Mouse (Mus musculus) liver, postnatal 0 days (tissue): Measurements from ENCODE around the gene Sik2. TPM values are rescaled to one million over a fixed set of nuclear protein-coding genes. Genes with fewer than 3 reads are reported as not detected.

Experiments used
- ATAC-seq: fragments of 200-750 bp; cut with Nextera tagmentation; 2 replicates; pipeline ENCODE4 v1.8.0; 2017; ENCODE audit warnings: mild to moderate bottlenecking, moderate library complexity
- DNase-seq: peaks from one replicate; pipeline ENCODE4 v3.0.0-alpha.2; 2016
- H3K27ac ChIP-seq: fragments of 300-500 bp; sonication (generic); 2 replicates; pipeline ENCODE4 v1.5.1; 2014; ENCODE audit warnings: antibody characterized with exemption, moderate library complexity, mild to moderate bottlenecking, low read depth
- H3K27me3 ChIP-seq: fragments of 300-500 bp; sonication (generic); 2 replicates; pipeline ENCODE4 v1.6.1; 2014; ENCODE audit warnings: low read length, control low read depth, mixed read lengths; ENCODE audit not compliant: insufficient read depth
- H3K36me3 ChIP-seq: fragments of 300-500 bp; sonication (generic); replicated peaks from 2 replicates; pipeline ENCODE4 v1.6.1; 2014; ENCODE audit warnings: mild to moderate bottlenecking, control low read depth, low read length, moderate library complexity, mixed read lengths; ENCODE audit not compliant: insufficient read depth
- H3K4me1 ChIP-seq: fragments of 300-500 bp; sonication (generic); 2 replicates; pipeline ENCODE4 v1.6.1; 2014; ENCODE audit warnings: antibody characterized with exemption, mild to moderate bottlenecking, control low read depth; ENCODE audit not compliant: insufficient read depth
- H3K4me2 ChIP-seq: fragments of 300-500 bp; sonication (generic); 2 replicates; pipeline ENCODE4 v1.6.1; 2014; ENCODE audit warnings: low read depth, mild to moderate bottlenecking, low read length, moderate library complexity, mixed read lengths
- H3K4me3 ChIP-seq: fragments of 300-500 bp; sonication (generic); 2 replicates; pipeline ENCODE4 v1.5.1; 2014; ENCODE audit warnings: low read depth, low read length
- H3K9ac ChIP-seq: fragments of 300-500 bp; sonication (generic); replicated peaks from 2 replicates; pipeline ENCODE4 v1.6.1; 2014; ENCODE audit warnings: mild to moderate bottlenecking, moderate library complexity
- H3K9me3 ChIP-seq: fragments of 300-500 bp; sonication (generic); 2 replicates; pipeline ENCODE4 v1.6.1; 2016; ENCODE audit warnings: mild to moderate bottlenecking, control low read depth, low read length, mixed read lengths
- CTCF ChIP-seq: sonication (generic); IDR thresholded peaks from 2 replicates; pipeline ENCODE4 v1.5.1; 2016; ENCODE audit warnings: antibody characterized with exemption, low read depth
- EP300 ChIP-seq: IDR thresholded peaks from 2 replicates; pipeline ENCODE4 v1.6.1; 2016; ENCODE audit warnings: antibody characterized with exemption, low read depth, mild to moderate bottlenecking
- WGBS: fragments of 180-500 bp; shearing (Covaris S2); extraction: QIAGEN DNeasy Blood & Tissue Kit; methylation state at CpG from one replicate; pipeline ENCODE4 v1.1.7; 2014; ENCODE audit not compliant: insufficient replicate concordance; 5-methylcytosine and 5-hydroxymethylcytosine counted together
- polyA plus RNA-seq: library from polyadenylated mRNA; unstranded; fragments of >200 nt; fragmentation: Nextera tagmentation; extraction: Ambion mirVana; gene quantifications from 2 replicates; pipeline ENCODE4 v1.2.1, GENCODE M21; 2015

Gene Sik2
- polyA plus RNA-seq, 1 experiment from 2014 or later: 5.3 TPM

GRCm38 (mm10) chr9:50884741-50885599, 123.9 kb downstream of the Sik2 start:
- ATAC-seq (no peak), DNase-seq (no peak)
- no peak overlapping the region for H3K4me2 ChIP-seq
- H3K27ac ChIP-seq: no peak overlapping the region
- TF ChIP-seq CTCF (no peak), EP300 (no peak)
- H3K36me3 ChIP-seq: peaks cover 41% of the 10 kb centered on the region
- H3K4me3 ChIP-seq: no peak overlapping the region
- no peaks in the 10 kb centered on the region for H3K9me3 ChIP-seq
- 78% methylated on average over 10 of the region's 10 CpGs for WGBS
- H3K27me3 ChIP-seq: no peaks in the 10 kb centered on the region
- H3K9ac ChIP-seq: no peak overlapping the region
- H3K4me1 ChIP-seq: no peaks in the 10 kb centered on the region

GRCm38 (mm10) chr9:50884093-50884492, 124.8 kb downstream of the Sik2 start:
- no peak for ATAC-seq
- H3K4me3 ChIP-seq: no peak overlapping the region
- H3K27ac ChIP-seq: no peak overlapping the region
- DNase-seq: no peak
- no peaks in the 10 kb centered on the region for H3K27me3 ChIP-seq
- H3K4me1 ChIP-seq: no peaks in the 10 kb centered on the region
- no peaks in the 10 kb centered on the region for H3K9me3 ChIP-seq
- peaks cover 49% of the 10 kb centered on the region for H3K36me3 ChIP-seq
- no peak overlapping the region for H3K4me2 ChIP-seq
- TF ChIP-seq EP300 (no peak), CTCF (no peak)
- WGBS: 85% methylated on average over 8 of the region's 8 CpGs
- no peak overlapping the region for H3K9ac ChIP-seq

GRCm38 (mm10) chr9:50882183-50882582, 126.7 kb downstream of the Sik2 start:
- ATAC-seq: no peak
- Histone ChIP-seq H3K4me1 (no peaks in the 10 kb centered on the region), H3K4me3 (no peak overlapping the region), H3K27ac (no peak overlapping the region), H3K36me3 (peaks cover 63% of the 10 kb centered on the region), H3K27me3 (no peaks in the 10 kb centered on the region), H3K9ac (no peak overlapping the region), H3K4me2 (no peak overlapping the region), H3K9me3 (no peaks in the 10 kb centered on the region)
- TF ChIP-seq CTCF (no peak), EP300 (no peak)
- DNase-seq: no peak
- 94% methylated on average over 2 of the region's 2 CpGs for WGBS

DNA sequence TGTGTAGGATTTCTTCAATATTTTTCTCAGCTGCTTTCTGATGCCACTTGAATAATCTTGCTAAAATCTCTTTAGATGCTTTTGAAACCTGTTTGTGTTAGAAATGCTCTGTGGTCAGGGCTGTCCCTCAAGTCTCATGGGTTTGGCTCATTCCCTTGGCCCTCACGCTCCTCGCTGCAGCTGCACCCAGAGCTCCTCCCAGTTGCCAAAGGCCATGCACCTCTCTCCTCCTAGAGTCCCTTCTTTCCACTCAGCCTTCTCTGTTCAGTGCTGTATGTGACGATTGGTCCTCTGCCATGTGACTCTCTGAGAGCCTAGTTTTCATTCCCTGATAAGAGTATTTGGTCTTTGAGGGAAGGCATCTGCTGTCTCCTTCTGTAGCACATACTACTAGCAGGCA, 131.4 kb downstream of the Sik2 start:
- no peaks in the 10 kb centered on the region for H3K27me3 ChIP-seq
- no peaks in the 10 kb centered on the region for H3K4me1 ChIP-seq
- H3K36me3 ChIP-seq: peaks cover 80% of the 10 kb centered on the region
- H3K9ac ChIP-seq: no peak overlapping the region
- H3K4me2 ChIP-seq: no peak overlapping the region
- no peak for TF ChIP-seq EP300
- no peak for TF ChIP-seq CTCF
- DNase-seq (no peak), ATAC-seq (no peak)
- no peak overlapping the region for H3K27ac ChIP-seq
- H3K9me3 ChIP-seq: no peaks in the 10 kb centered on the region
- H3K4me3 ChIP-seq: no peak overlapping the region
- 74% methylated on average over 3 of the region's 3 CpGs for WGBS

DNA sequence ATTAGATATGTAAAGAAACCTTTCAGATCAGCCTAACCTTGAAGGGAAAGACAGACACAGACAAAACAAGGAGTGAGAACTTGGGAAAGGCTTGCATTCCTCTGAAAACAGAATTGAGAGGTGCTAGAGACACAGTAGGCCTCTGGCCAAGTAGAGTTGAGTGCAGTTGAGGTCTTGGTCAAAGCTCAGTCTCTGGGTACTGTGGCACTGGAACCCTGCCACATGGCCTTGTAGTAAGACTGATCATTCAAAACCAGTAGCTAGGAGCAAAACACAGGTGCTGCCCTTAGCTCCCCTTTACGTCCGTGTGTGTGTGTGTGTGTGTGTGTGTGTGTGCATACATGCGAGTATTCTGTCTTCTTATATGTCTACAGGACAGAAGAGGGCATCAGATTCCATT, 132.6 kb downstream of the Sik2 start:
- Histone ChIP-seq H3K9me3 (no peaks in the 10 kb centered on the region), H3K36me3 (peaks cover 75% of the 10 kb centered on the region), H3K4me3 (no peak overlapping the region), H3K4me1 (no peaks in the 10 kb centered on the region), H3K27ac (no peak overlapping the region), H3K4me2 (no peak overlapping the region), H3K27me3 (no peaks in the 10 kb centered on the region), H3K9ac (no peak overlapping the region)
- DNase-seq (no peak), ATAC-seq (peak; percentile 60; the same call in 1 of the 2 replicates)
- WGBS: 91% methylated on average over 3 of the region's 3 CpGs
- TF ChIP-seq CTCF (no peak), EP300 (no peak)

DNA sequence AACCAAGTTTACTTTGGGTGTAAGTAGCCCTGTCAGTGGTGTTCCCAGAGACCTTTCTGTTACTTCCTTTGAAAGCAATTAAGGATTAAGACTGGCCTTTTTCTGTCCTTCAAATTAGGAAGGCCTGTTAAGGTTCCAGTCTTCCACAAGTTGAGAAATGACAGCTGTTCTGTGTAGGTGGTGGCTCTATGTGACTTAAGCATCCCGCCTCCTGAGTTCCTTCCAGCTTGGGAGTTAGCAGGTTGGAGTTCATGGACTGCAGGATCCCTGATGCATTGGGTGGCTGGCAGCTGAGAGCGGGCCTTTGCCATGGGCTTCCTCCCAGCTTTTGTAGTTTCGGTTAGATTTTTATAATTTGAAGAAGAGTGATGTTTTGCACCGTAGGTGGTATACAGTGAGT, 133.4 kb downstream of the Sik2 start:
- Histone ChIP-seq H3K36me3 (peaks cover 75% of the 10 kb centered on the region), H3K27ac (no peak overlapping the region), H3K9me3 (no peaks in the 10 kb centered on the region), H3K9ac (no peak overlapping the region), H3K27me3 (no peaks in the 10 kb centered on the region), H3K4me1 (no peaks in the 10 kb centered on the region), H3K4me2 (no peak overlapping the region), H3K4me3 (no peak overlapping the region)
- no peak for DNase-seq
- no peak for TF ChIP-seq CTCF
- no peak for TF ChIP-seq EP300
- WGBS: 95% methylated on average over 4 of the region's 4 CpGs
- ATAC-seq: no peak
